Mouse (Mus musculus) testis, adult 2 months (tissue): Measurements from ENCODE around the gene Nudt22. TPM values are rescaled to one million over a fixed set of nuclear protein-coding genes. Genes with fewer than 3 reads are reported as not detected.

Experiments used
- H3K27ac ChIP-seq: fragments of 200-500 bp; 2 replicates; pipeline ENCODE4 v1.5.1; 2012; ENCODE audit warnings: low read depth, low read length; ENCODE audit not compliant: control insufficient read depth, insufficient read depth
- H3K27me3 ChIP-seq: fragments of 200-500 bp; 2 replicates; pipeline ENCODE4 v1.6.1; 2012; ENCODE audit warnings: mild to moderate bottlenecking, low read length, moderate library complexity; ENCODE audit not compliant: control insufficient read depth, insufficient read depth
- H3K36me3 ChIP-seq: fragments of 200-500 bp; 2 replicates; pipeline ENCODE4 v1.6.1; 2012; ENCODE audit warnings: mild to moderate bottlenecking, low read length; ENCODE audit not compliant: control insufficient read depth, insufficient read depth
- H3K4me1 ChIP-seq: fragments of 200-500 bp; 2 replicates; pipeline ENCODE4 v1.6.1; 2012; ENCODE audit warnings: low read length; ENCODE audit not compliant: control insufficient read depth, insufficient read depth
- H3K4me3 ChIP-seq: fragments of 200-500 bp; 2 replicates; pipeline ENCODE4 v1.5.1; 2012; ENCODE audit warnings: low read depth, mild to moderate bottlenecking, low read length, moderate library complexity, mixed read lengths; ENCODE audit not compliant: control insufficient read depth
- CTCF ChIP-seq: fragments of 200-500 bp; IDR thresholded peaks from 2 replicates; pipeline ENCODE4 v1.5.1; 2012; ENCODE audit warnings: low read depth, mild to moderate bottlenecking, inconsistent platforms, low read length, moderate library complexity; ENCODE audit not compliant: control insufficient read depth, insufficient read depth, insufficient replicate concordance
- POLR2A ChIP-seq: fragments of 200-500 bp; IDR thresholded peaks from 2 replicates; pipeline ENCODE4 v1.6.1; 2012; ENCODE audit warnings: low read depth, mild to moderate bottlenecking, inconsistent platforms, low read length, moderate library complexity; ENCODE audit not compliant: control insufficient read depth
- polyA plus RNA-seq: library from polyadenylated mRNA; depleted of rRNA; stranded (reverse); fragments of >200 nt; gene quantifications from 2 replicates; pipeline ENCODE4 v1.2.3, GENCODE M21; 2012

Nudt22 gene
- polyA plus RNA-seq, 1 experiment, result 8.6 TPM

- H3K27ac ChIP-seq, result no peak overlapping the region
- H3K36me3 ChIP-seq, result no peaks in the 10 kb centered on the region
- no peak overlapping the region for H3K4me3 ChIP-seq
- H3K27me3 ChIP-seq, result no peaks in the 10 kb centered on the region
- TF ChIP-seq POLR2A, result no peak
- no peak for TF ChIP-seq CTCF
- peaks cover 31% of the 10 kb centered on the region for H3K4me1 ChIP-seq
Observed at GRCm38 (mm10) chr19:6972247-6972917, 23.5 kb downstream of the Nudt22 start.

GRCm38 (mm10) chr19:6971644-6972043, 24.3 kb downstream of the Nudt22 start:
- Histone ChIP-seq H3K27me3 (no peaks in the 10 kb centered on the region), H3K27ac (no peak overlapping the region), H3K4me1 (peaks cover 31% of the 10 kb centered on the region), H3K4me3 (no peak overlapping the region), H3K36me3 (no peaks in the 10 kb centered on the region)
- no peak for TF ChIP-seq POLR2A
- TF ChIP-seq CTCF, result no peak

GRCm38 (mm10) chr19:6970460-6971085, 25.3 kb downstream of the Nudt22 start:
- Histone ChIP-seq H3K4me1 (peaks cover 24% of the 10 kb centered on the region), H3K4me3 (no peak overlapping the region; the same call in 1 of the 2 replicates), H3K36me3 (no peaks in the 10 kb centered on the region), H3K27ac (no peak overlapping the region), H3K27me3 (no peaks in the 10 kb centered on the region)
- TF ChIP-seq CTCF (no peak), POLR2A (no peak)

GRCm38 (mm10) chr19:6969665-6970381, 26.1 kb downstream of the Nudt22 start:
- H3K4me1 ChIP-seq, result peaks cover 24% of the 10 kb centered on the region

GRCm38 (mm10) chr19:6969291-6969664, 26.6 kb downstream of the Nudt22 start:
- H3K27me3 ChIP-seq, result no peaks in the 10 kb centered on the region
- H3K36me3 ChIP-seq, result no peaks in the 10 kb centered on the region
- peak overlapping the region; percentile 82 for H3K4me3 ChIP-seq
- no peak overlapping the region for H3K27ac ChIP-seq
- TF ChIP-seq POLR2A (no peak), CTCF (no peak)
- H3K4me1 ChIP-seq, result peaks cover 24% of the 10 kb centered on the region

More at GRCm38 (mm10) chr19:6969665-6970381, 26.1 kb downstream of the Nudt22 start:
- TF ChIP-seq POLR2A (no peak), CTCF (peak; percentile 70)
- Histone ChIP-seq H3K36me3 (no peaks in the 10 kb centered on the region), H3K27me3 (no peaks in the 10 kb centered on the region), H3K4me3 (peak overlapping the region; percentile 82), H3K27ac (no peak overlapping the region)

- Histone ChIP-seq H3K27me3 (no peaks in the 10 kb centered on the region), H3K4me3 (peak overlapping the region; percentile 82), H3K4me1 (peaks cover 24% of the 10 kb centered on the region), H3K36me3 (no peaks in the 10 kb centered on the region), H3K27ac (no peak overlapping the region)
- no peak for TF ChIP-seq POLR2A
Observed at GRCm38 (mm10) chr19:6968491-6969271, 27.2 kb downstream of the Nudt22 start.

- TF ChIP-seq POLR2A (no peak), CTCF (no peak)
- Histone ChIP-seq H3K36me3 (no peaks in the 10 kb centered on the region; the same call in 1 of the 2 replicates), H3K4me3 (no peak overlapping the region), H3K4me1 (peaks cover 10% of the 10 kb centered on the region), H3K27me3 (no peaks in the 10 kb centered on the region), H3K27ac (no peak overlapping the region)
Observed at GRCm38 (mm10) chr19:6956461-6956860, 39.5 kb downstream of the Nudt22 start.
